Mouse (Mus musculus) T-cell, adult 2 months (primary cell): ENCODE measurements around the gene Gpatch8.

ENCODE experiments used
- DNase-seq: peaks from one replicate; pipeline ENCODE4 v3.0.0; 2022; ENCODE audit warnings: low spot score

Gpatch8 gene

GRCm38 (mm10) chr11:102496732-102497131 is 59.5 kb downstream of the Gpatch8 start:
- peak; percentile 32 for DNase-seq

GRCm38 (mm10) chr11:102496206-102496605 is 60.0 kb downstream of the Gpatch8 start:
- no peak for DNase-seq

GRCm38 (mm10) chr11:102495742-102496141 is 60.5 kb downstream of the Gpatch8 start:
- DNase-seq: no peak

GRCm38 (mm10) chr11:102495114-102495513 is 61.1 kb downstream of the Gpatch8 start:
- DNase-seq: no peak

- DNase-seq: no peak
Observed at GRCm38 (mm10) chr11:102494063-102494650, 62.0 kb downstream of the Gpatch8 start.

GRCm38 (mm10) chr11:102493241-102493640 is 63.0 kb downstream of the Gpatch8 start:
- DNase-seq: no peak

GRCm38 (mm10) chr11:102487901-102488300 is 68.3 kb downstream of the Gpatch8 start:
- DNase-seq: no peak

- peak; percentile 43 for DNase-seq
Observed at GRCm38 (mm10) chr11:102486733-102487386, 69.3 kb downstream of the Gpatch8 start.

GRCm38 (mm10) chr11:102481779-102482178 is 74.4 kb downstream of the Gpatch8 start:
- DNase-seq: no peak

- DNase-seq: no peak
Observed at GRCm38 (mm10) chr11:102480897-102481296, 75.3 kb downstream of the Gpatch8 start.

GRCm38 (mm10) chr11:102480111-102480510 is 76.1 kb downstream of the Gpatch8 start:
- no peak for DNase-seq

GRCm38 (mm10) chr11:102479581-102479980 is 76.6 kb downstream of the Gpatch8 start:
- no peak for DNase-seq

GRCm38 (mm10) chr11:102478671-102479070 is 77.5 kb downstream of the Gpatch8 start:
- DNase-seq: no peak

GRCm38 (mm10) chr11:102475027-102475426 is 81.2 kb downstream of the Gpatch8 start:
- no peak for DNase-seq

- no peak for DNase-seq
Observed at GRCm38 (mm10) chr11:102469648-102470357, 86.4 kb downstream of the Gpatch8 start, which contains the start of gene Itga2b. Gene Itga2b, minus strand, starts transcription at chr11:102470122.

- DNase-seq: peak; percentile 91
Observed at GRCm38 (mm10) chr11:102467041-102467631, 89.1 kb downstream of the Gpatch8 start.

GRCm38 (mm10) chr11:102465713-102466436 is 90.3 kb downstream of the Gpatch8 start:
- DNase-seq: no peak

GRCm38 (mm10) chr11:102464901-102465300 is 91.3 kb downstream of the Gpatch8 start:
- no peak for DNase-seq

GRCm38 (mm10) chr11:102461764-102462163 is 94.4 kb downstream of the Gpatch8 start:
- DNase-seq: no peak

- DNase-seq: no peak
Observed at GRCm38 (mm10) chr11:102460541-102460940, 95.7 kb downstream of the Gpatch8 start.

GRCm38 (mm10) chr11:102455740-102456396 is 100.3 kb downstream of the Gpatch8 start:
- DNase-seq: peak; percentile 28
